Mouse (Mus musculus) liver, embryonic 15.5 days (tissue): ENCODE data around the gene Slc17a5. TPM values are rescaled to one million over a fixed set of nuclear protein-coding genes. Genes with fewer than 3 reads are reported as not detected.
A peak's percentile ranks its signal among the peaks of the same experiment; 100 is the strongest.

Source experiments
- ATAC-seq: fragments of 200-750 bp; cut with Nextera tagmentation; 2 replicates; pipeline ENCODE4 v1.8.0; 2017; ENCODE audit warnings: moderate number of reproducible peaks, mild to moderate bottlenecking, moderate library complexity; ENCODE audit not compliant: insufficient read depth
- H3K27ac ChIP-seq: fragments of 300-500 bp; sonication (generic); replicated peaks from 2 replicates; pipeline ENCODE4 v1.5.1; 2015; ENCODE audit warnings: mild to moderate bottlenecking, inconsistent platforms
- H3K27me3 ChIP-seq: fragments of 300-500 bp; sonication (generic); 2 replicates; pipeline ENCODE4 v1.6.1; 2015; ENCODE audit warnings: mild to moderate bottlenecking, inconsistent platforms
- H3K36me3 ChIP-seq: fragments of 300-500 bp; sonication (generic); replicated peaks from 2 replicates; pipeline ENCODE4 v1.6.1; 2015; ENCODE audit warnings: moderate library complexity, mild to moderate bottlenecking, inconsistent platforms
- H3K4me1 ChIP-seq: fragments of 300-500 bp; sonication (generic); replicated peaks from 2 replicates; pipeline ENCODE4 v1.6.1; 2015; ENCODE audit warnings: inconsistent platforms
- H3K4me2 ChIP-seq: fragments of 300-500 bp; sonication (generic); 2 replicates; pipeline ENCODE4 v1.6.1; 2015; ENCODE audit warnings: moderate library complexity, mild to moderate bottlenecking, inconsistent platforms
- H3K4me3 ChIP-seq: fragments of 300-500 bp; sonication (generic); replicated peaks from 2 replicates; pipeline ENCODE4 v1.5.1; 2015; ENCODE audit warnings: mild to moderate bottlenecking, inconsistent platforms
- H3K9ac ChIP-seq: fragments of 300-500 bp; sonication (generic); 2 replicates; pipeline ENCODE4 v1.6.1; 2015; ENCODE audit warnings: moderate library complexity, mild to moderate bottlenecking, inconsistent platforms
- H3K9me3 ChIP-seq: fragments of 300-500 bp; sonication (generic); replicated peaks from 2 replicates; pipeline ENCODE4 v1.6.1; 2016; ENCODE audit warnings: inconsistent platforms
- WGBS: fragments of 180-500 bp; shearing (Covaris S2); methylation state at CpG from one replicate; pipeline ENCODE4 v1.1.7; 2015; ENCODE audit warnings: mixed read lengths; ENCODE audit not compliant: insufficient replicate concordance; 5-methylcytosine and 5-hydroxymethylcytosine counted together
- polyA plus RNA-seq: library from polyadenylated mRNA; unstranded; fragments of >200 nt; fragmentation: Nextera tagmentation; extraction: Ambion mirVana; gene quantifications from 2 replicates; pipeline ENCODE4 v1.2.1, GENCODE M21; 2015

Gene Slc17a5
- polyA plus RNA-seq, 1 experiment from 2014 or later, result 4.7 TPM

DNA sequence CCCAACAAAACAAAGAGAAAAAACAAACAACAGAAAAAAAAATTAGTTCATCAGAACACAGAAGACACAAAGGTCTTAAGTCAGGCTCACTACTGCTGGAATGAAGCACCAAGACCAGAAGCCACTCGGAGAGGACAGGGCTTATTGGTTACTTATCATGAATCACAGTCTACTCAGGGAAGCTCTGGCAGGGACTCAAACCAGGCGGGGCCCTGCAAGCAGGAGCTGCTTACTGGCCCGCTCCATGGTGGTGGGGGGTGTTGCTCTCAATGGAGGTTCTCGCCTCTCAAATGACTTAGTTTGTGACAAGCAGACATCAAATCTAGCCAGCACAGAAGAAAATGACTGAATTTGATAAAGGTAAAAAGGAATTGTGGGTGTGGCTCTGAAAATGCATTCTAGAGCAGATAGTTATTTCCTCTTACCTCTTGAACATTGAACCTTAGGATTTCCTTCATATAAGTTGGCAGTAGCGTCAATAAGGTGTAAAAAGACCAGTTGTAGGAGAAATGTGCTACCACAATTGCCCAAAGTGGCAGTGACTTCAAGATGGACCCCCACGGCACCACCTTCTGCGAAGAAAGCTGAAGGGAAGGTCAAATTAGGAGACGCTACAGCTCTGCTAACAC, 29.1 kb downstream of the Slc17a5 start:
- no peak for ATAC-seq
- 44% methylated on average over 8 of the region's 8 CpGs for WGBS
- no peak overlapping the region for H3K9ac ChIP-seq
- H3K27ac ChIP-seq, result no peak overlapping the region
- H3K27me3 ChIP-seq, result no peaks in the 10 kb centered on the region
- H3K4me2 ChIP-seq, result no peak overlapping the region
- no peak overlapping the region for H3K4me3 ChIP-seq
- no peaks in the 10 kb centered on the region for H3K9me3 ChIP-seq
- peaks cover 12% of the 10 kb centered on the region for H3K4me1 ChIP-seq
- no peaks in the 10 kb centered on the region for H3K36me3 ChIP-seq

DNA sequence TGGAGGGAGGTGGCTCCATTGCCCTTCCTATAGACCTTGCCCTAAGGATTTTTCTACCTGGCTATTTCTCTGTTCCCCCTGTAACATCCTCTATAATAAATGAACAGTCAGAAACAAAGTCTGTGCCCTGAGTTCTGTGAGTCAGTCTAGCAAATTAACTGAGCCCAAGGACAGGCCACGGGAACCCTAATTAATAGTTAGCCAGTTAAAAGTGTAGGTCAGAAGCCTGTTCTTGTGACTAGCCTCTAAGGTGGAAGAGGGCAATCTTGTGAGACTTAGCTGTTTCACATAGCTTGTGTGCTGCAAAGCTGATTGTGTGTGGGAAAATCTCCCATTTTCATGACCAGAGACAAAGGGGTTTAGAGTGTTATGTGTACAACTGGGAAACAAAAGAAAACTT, 30.8 kb downstream of the Slc17a5 start:
- Histone ChIP-seq H3K4me1 (peaks cover 14% of the 10 kb centered on the region), H3K9ac (no peak overlapping the region), H3K9me3 (no peaks in the 10 kb centered on the region), H3K27ac (no peak overlapping the region), H3K36me3 (no peaks in the 10 kb centered on the region), H3K4me3 (no peak overlapping the region), H3K27me3 (no peaks in the 10 kb centered on the region), H3K4me2 (no peak overlapping the region)
- WGBS, result 62% methylated on average over 1 of the region's 1 CpGs
- ATAC-seq, result no peak

DNA sequence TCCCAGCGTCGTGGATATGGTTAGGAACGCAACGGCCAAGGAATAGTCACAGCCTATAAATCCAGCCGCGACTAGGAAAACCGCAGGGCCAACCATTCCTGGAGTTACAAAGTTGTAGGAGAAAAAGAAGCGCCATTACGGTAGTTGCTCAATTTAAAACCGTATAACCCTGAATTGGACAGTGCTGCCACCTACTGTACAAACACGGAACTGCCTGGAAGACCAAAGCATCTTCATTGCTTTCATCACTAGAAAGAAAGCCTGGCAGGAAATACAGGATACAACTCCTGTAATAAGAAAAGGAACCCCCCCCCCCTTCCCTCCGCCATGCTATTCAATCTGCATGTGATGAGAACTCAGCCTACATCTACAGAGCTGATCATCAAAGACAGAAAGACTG, 34.9 kb downstream of the Slc17a5 start:
- Histone ChIP-seq H3K9ac (no peak overlapping the region), H3K4me1 (peaks cover 2% of the 10 kb centered on the region; the same call in 1 of the 2 replicates), H3K27me3 (no peaks in the 10 kb centered on the region), H3K4me3 (no peak overlapping the region), H3K27ac (no peak overlapping the region), H3K4me2 (no peak overlapping the region), H3K9me3 (no peaks in the 10 kb centered on the region), H3K36me3 (no peaks in the 10 kb centered on the region)
- WGBS, result 28% methylated on average over 12 of the region's 12 CpGs
- ATAC-seq, result no peak

DNA sequence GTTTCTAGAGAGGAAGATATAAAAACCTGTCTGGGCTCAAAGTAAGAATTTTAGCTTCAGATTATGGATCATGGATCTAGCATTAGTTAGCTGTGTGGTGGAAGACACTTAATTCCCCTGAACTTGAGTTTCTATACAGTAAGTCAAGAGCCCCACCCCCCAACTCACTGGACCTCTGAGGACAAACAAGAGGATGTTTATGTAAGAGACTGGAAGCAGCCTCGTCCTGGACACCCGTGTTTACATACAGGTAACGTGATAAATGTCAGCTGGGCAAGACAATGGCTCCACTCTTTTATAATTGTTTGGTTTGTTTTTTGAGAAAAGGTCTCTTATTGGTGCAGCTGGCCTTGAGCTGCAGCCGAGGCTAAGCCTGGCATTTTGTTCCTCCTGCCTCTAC, 36.1 kb downstream of the Slc17a5 start:
- Histone ChIP-seq H3K9me3 (no peaks in the 10 kb centered on the region), H3K4me3 (no peak overlapping the region), H3K4me2 (no peak overlapping the region), H3K4me1 (peaks cover 2% of the 10 kb centered on the region; the same call in 1 of the 2 replicates), H3K27me3 (no peaks in the 10 kb centered on the region), H3K27ac (no peak overlapping the region), H3K9ac (no peak overlapping the region), H3K36me3 (no peaks in the 10 kb centered on the region)
- 50% methylated on average over 4 of the region's 4 CpGs for WGBS
- no peak for ATAC-seq

DNA sequence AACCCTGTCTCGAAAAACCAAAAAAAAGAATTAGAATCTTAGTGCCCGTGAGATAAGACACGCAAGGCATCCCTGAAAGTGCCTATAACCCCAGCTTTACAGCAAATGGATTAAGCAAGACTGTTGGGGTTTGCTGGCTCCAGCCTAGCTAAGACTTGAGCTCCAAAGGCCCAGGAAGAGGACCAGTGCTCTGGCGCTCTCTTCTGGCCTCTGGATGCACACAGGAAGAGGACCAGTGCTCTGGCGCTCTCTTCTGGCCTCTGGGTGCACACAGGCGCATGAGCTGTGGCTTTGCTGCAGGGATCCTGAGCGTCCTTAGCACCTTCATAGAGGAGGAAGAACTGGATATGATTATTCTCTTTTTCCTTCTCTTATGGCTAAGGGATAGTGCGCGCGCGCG, 40.1 kb downstream of the Slc17a5 start:
- Histone ChIP-seq H3K27ac (no peak overlapping the region), H3K9ac (no peak overlapping the region), H3K27me3 (no peaks in the 10 kb centered on the region), H3K4me2 (no peak overlapping the region), H3K9me3 (no peaks in the 10 kb centered on the region), H3K4me3 (no peak overlapping the region), H3K4me1 (peaks cover under 1% of the 10 kb centered on the region; the same call in 1 of the 2 replicates), H3K36me3 (no peaks in the 10 kb centered on the region)
- no peak for ATAC-seq
- WGBS, result 84% methylated on average over 12 of the region's 12 CpGs

DNA sequence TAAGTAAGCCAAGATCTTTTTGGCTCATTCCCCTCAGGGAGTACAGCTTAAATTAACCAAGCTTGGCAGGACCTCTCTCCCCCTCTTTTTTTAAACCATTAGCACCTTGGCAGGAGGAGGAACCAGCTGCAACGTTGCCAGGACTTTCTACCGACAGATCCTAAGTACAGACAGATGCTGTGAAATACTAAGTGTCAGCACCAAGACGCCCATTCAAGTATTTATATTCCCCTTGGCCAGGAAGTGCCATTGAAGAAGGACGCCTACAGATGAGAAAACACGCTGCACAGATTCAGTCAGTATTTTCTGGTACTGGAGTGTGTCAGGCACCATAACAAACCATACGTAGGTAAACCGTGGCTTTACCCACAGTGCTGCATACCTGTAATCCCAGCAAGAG, 40.9 kb downstream of the Slc17a5 start:
- Histone ChIP-seq H3K27me3 (no peaks in the 10 kb centered on the region), H3K4me2 (no peak overlapping the region), H3K36me3 (no peaks in the 10 kb centered on the region), H3K9me3 (no peaks in the 10 kb centered on the region), H3K4me3 (no peak overlapping the region), H3K4me1 (no peaks in the 10 kb centered on the region), H3K27ac (no peak overlapping the region), H3K9ac (no peak overlapping the region)
- ATAC-seq, result no peak
- 67% methylated on average over 7 of the region's 7 CpGs for WGBS

DNA sequence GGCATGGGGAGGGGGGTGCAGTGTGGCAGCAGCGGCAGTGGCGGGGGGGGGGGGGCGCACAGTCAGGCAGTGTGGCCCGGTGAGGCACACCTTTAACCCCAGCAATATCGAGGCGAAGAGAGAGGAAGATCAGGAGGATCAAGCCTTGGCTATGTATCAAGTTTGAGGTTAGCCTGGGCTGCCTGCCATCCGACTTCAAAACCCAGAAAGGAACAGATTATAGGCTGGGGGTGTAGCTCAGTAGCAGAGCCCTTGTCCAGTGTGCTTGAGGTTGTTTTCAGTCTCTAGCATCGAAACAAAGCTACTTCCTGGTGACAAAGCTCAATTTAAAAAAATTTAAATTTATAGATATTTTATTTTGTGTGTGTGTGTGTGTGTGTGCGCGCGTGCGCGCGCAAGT, 46.1 kb downstream of the Slc17a5 start:
- Histone ChIP-seq H3K9me3 (no peaks in the 10 kb centered on the region), H3K9ac (no peak overlapping the region), H3K27me3 (no peaks in the 10 kb centered on the region), H3K4me3 (no peak overlapping the region), H3K4me2 (no peak overlapping the region), H3K36me3 (no peaks in the 10 kb centered on the region), H3K27ac (no peak overlapping the region), H3K4me1 (no peaks in the 10 kb centered on the region)
- 80% methylated on average over 14 of the region's 14 CpGs for WGBS
- no peak for ATAC-seq

DNA sequence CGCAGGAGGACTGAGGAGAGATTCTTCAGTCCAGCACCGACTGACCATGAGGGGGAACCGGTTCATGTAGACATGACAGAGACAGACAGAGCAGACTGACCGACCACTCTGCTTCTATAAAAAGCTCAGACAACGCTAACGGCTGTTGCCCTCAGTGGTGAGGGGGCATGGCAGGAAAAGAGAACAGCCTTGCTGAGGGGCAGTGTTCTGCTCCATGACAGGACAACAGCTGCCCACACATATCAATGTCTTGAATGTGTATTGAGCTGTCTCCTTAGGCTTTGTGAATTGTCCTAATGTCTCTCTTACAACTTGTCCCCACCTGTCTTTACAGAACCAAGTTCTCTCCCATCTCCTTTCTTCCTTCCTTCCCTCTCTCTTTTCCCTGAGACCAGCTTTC, 49.4 kb downstream of the Slc17a5 start:
- H3K27me3 ChIP-seq, result no peaks in the 10 kb centered on the region
- H3K36me3 ChIP-seq, result no peaks in the 10 kb centered on the region
- H3K4me1 ChIP-seq, result 0 out of 2 replicates have a peak, but pooled peaks cover 9% of the 10 kb centered on the region
- 25% methylated on average over 6 of the region's 6 CpGs for WGBS
- no peak overlapping the region for H3K4me3 ChIP-seq
- no peaks in the 10 kb centered on the region for H3K9me3 ChIP-seq
- H3K27ac ChIP-seq, result no peak overlapping the region
- H3K9ac ChIP-seq, result no peak overlapping the region
- no peak for ATAC-seq
- H3K4me2 ChIP-seq, result no peak overlapping the region

DNA sequence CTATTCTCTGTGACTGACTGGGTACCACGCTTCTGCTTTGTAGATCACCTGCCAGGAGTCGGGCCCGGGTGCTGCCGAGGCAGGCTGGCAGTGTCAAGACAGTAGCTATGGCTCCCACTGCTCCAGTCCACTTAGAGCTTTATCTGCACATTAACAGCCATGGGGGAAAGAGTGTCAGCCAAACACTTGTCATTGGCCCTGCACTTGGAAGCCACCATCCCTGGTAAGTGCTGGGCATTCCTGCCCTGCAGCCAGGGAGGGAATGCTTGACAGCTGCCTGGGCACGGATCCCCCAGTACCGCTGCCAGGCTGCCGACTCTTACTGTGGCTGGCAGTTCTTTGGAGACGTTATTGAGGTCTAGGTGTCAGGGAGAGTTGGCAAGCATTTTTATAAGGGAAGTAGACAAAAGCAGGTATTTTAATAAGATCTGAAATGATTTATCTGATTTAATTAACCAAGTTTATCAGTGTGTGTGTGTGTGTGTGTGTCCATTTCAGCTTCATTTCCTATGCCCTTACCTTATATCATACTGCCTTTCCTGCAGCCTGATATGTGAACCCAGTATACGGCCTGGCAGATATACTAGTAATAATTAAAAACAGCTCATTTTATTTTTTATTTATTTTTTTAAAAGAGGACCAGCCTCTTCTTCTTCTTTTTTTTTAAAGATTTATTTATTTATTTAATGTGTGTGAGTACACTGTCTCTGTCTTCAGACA, 50.5 kb downstream of the Slc17a5 start:
- WGBS, result 74% methylated on average over 9 of the region's 9 CpGs

DNA sequence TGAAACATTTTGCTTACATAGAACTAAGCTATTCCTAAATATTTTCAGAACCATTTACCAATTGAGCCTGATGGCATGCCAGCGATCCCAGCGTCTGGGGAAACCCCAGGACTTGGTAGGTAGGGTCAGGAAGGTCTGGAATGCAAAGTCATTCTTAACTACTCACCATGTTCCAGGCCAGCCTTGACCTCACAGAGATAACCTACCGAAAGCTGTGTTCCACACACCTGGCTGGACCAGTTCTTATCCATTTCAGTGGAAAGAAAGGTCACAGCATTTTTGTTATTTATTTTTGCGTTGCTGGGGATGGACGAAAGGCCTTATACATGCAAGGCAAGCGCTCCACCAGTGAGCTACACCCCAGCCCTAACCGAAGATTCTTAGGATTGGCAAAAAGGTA, 53.2 kb downstream of the Slc17a5 start:
- no peaks in the 10 kb centered on the region for H3K36me3 ChIP-seq
- WGBS, result 65% methylated on average over 7 of the region's 7 CpGs
- H3K27me3 ChIP-seq, result no peaks in the 10 kb centered on the region
- peaks cover 15% of the 10 kb centered on the region; the same call in 1 of the 2 replicates for H3K4me1 ChIP-seq
- H3K9ac ChIP-seq, result no peak overlapping the region
- H3K27ac ChIP-seq, result no peak overlapping the region
- no peaks in the 10 kb centered on the region for H3K9me3 ChIP-seq
- no peak overlapping the region for H3K4me3 ChIP-seq
- no peak overlapping the region for H3K4me2 ChIP-seq
- no peak for ATAC-seq

More for the DNA sequence above, 50.5 kb downstream of the Slc17a5 start:
- H3K9me3 ChIP-seq, result no peaks in the 10 kb centered on the region
- H3K9ac ChIP-seq, result no peak overlapping the region
- H3K27ac ChIP-seq, result no peak overlapping the region
- H3K27me3 ChIP-seq, result no peaks in the 10 kb centered on the region
- no peaks in the 10 kb centered on the region for H3K36me3 ChIP-seq
- no peak overlapping the region for H3K4me2 ChIP-seq
- H3K4me3 ChIP-seq, result no peak overlapping the region
- ATAC-seq, result no peak
- H3K4me1 ChIP-seq, result 0 out of 2 replicates have a peak, but pooled peaks cover 9% of the 10 kb centered on the region

DNA sequence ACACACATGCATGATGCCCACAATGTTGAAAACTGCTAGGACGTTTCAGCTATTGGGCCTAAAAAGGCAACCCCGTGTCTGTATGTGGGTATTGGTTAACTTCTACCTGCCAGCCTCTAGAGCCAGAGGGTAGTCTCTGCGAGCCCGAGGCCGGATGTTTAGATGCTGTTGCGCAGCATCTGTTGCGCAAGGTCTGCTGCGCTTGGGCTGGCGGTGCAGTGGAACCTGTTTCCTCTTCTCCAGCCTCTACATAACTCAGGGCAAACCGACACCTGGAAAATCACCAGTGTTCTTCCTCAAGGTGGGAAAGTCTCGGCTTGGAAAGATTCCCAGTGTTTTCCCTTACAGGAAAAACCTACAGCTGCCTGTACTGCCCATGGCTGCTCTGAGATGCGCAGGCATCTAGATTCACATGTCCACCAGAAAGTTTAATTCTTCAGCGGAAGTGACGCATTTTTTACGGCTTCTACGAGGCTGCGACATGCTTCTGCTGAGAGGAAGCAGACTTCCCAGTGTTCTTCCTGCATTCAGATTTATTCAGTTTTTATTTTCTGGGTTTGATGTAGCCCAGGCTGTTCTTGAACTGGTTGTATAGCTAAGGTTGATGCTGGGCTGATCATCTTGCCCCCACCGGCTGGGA, 54.4 kb downstream of the Slc17a5 start:
- Histone ChIP-seq H3K27me3 (no peaks in the 10 kb centered on the region), H3K4me2 (peak overlapping the region; percentile 35; the same call in 1 of the 2 replicates), H3K9me3 (no peaks in the 10 kb centered on the region), H3K36me3 (no peaks in the 10 kb centered on the region), H3K9ac (no peak overlapping the region), H3K4me1 (peaks cover 17% of the 10 kb centered on the region; the same call in 1 of the 2 replicates), H3K4me3 (no peak overlapping the region), H3K27ac (peak overlapping the region; percentile 79)
- peak; percentile 62 for ATAC-seq
- 40% methylated on average over 18 of the region's 18 CpGs for WGBS
